Mouse (Mus musculus): ENCODE data around the gene Olfr1276. TPM values are rescaled to one million over a fixed set of nuclear protein-coding genes. Genes with fewer than 3 reads are reported as not detected.

Olfr1276 gene
- polyA plus RNA-seq (2012; rRNA removed), result not detected in 2 replicates
- polyA plus RNA-seq (2014; fragmentation: Nextera tagmentation; extraction: Ambion mirVana), result not detected in 2 replicates

GRCm38 (mm10) chr2:111254216-111254615 is at the start of gene Olfr1276:
Gene Olfr1276 (plus strand): TSS chr2:111254516.
- TF ChIP-seq CTCF (IDR thresholded peaks at IDR 0.05; ENCODE audit: low read depth) (no peak), EP300 (IDR thresholded peaks at IDR 0.05; ENCODE audit: low read depth) (no peak)
- Histone ChIP-seq H3K27ac (no peak within 1 kb of the TSS), H3K36me3 (replicated peaks; ENCODE audit: control insufficient read depth, insufficient read depth, low read depth) (no peaks in the 10 kb centered on the region), H3K4me3 (ENCODE audit: insufficient read depth in 1 of 2, low read depth in 2 of 2, low read length in 2 of 2) (no peak within 1 kb of the TSS), H3K27me3 (ENCODE audit: control insufficient read depth, insufficient read depth, low read length) (no peaks in the 10 kb centered on the region), H3K4me1 (replicated peaks; ENCODE audit: control insufficient read depth in 2 of 2, insufficient read depth in 2 of 2, low read length in 1 of 2) (no peaks in the 10 kb centered on the region), H3K4me2 (ENCODE audit: low read depth) (no peak within 1 kb of the TSS), H3K9ac (replicated peaks) (no peak within 1 kb of the TSS), H3K9me3 (ENCODE audit: control insufficient read depth, low read length) (no peaks in the 10 kb centered on the region)
- DNase-seq (ENCODE audit: low read depth in 3 of 3, low spot score in 3 of 3), result no peak
- no peak for ATAC-seq (ENCODE audit: insufficient read depth)

- no peaks in the 10 kb centered on the region for H3K4me1 ChIP-seq (replicated peaks; ENCODE audit: control insufficient read depth in 2 of 2, insufficient read depth in 2 of 2, low read length in 1 of 2)
- ATAC-seq (ENCODE audit: insufficient read depth), result no peak
- no peak within 1 kb of the TSS for H3K9ac ChIP-seq (replicated peaks)
- DNase-seq (ENCODE audit: low read depth in 3 of 3, low spot score in 3 of 3), result no peak
- H3K27me3 ChIP-seq (ENCODE audit: control insufficient read depth, insufficient read depth, low read length), result no peaks in the 10 kb centered on the region
- H3K4me2 ChIP-seq (ENCODE audit: low read depth), result no peak within 1 kb of the TSS
- no peak within 1 kb of the TSS for H3K27ac ChIP-seq
- WGBS (ENCODE audit: insufficient replicate concordance), result 61% methylated on average over 6 of the region's 6 CpGs
- no peaks in the 10 kb centered on the region for H3K36me3 ChIP-seq (replicated peaks; ENCODE audit: control insufficient read depth, insufficient read depth, low read depth)
- H3K9me3 ChIP-seq (ENCODE audit: control insufficient read depth, low read length), result no peaks in the 10 kb centered on the region
- H3K4me3 ChIP-seq (ENCODE audit: insufficient read depth in 1 of 2, low read depth in 2 of 2, low read length in 2 of 2), result no peak within 1 kb of the TSS
- no peak for TF ChIP-seq EP300 (IDR thresholded peaks at IDR 0.05; ENCODE audit: low read depth)
- no peak for TF ChIP-seq CTCF (IDR thresholded peaks at IDR 0.05; ENCODE audit: low read depth)
Observed at GRCm38 (mm10) chr2:111229502-111229901, 24.8 kb upstream of the Olfr1276 start, which contains the start of gene 4930430A15Rik. Gene 4930430A15Rik (minus strand): TSS chr2:111229602.

GRCm38 (mm10) chr2:111235186-111235585 is 19.1 kb upstream of the Olfr1276 start, which contains the start of gene Olfr1275:
Gene Olfr1275 (minus strand): TSS chr2:111235286.
- H3K4me2 ChIP-seq (ENCODE audit: low read depth), result no peak within 1 kb of the TSS
- H3K36me3 ChIP-seq (replicated peaks; ENCODE audit: control insufficient read depth, insufficient read depth, low read depth), result no peaks in the 10 kb centered on the region
- H3K4me1 ChIP-seq (replicated peaks; ENCODE audit: control insufficient read depth in 2 of 2, insufficient read depth in 2 of 2, low read length in 1 of 2), result no peaks in the 10 kb centered on the region
- ATAC-seq (ENCODE audit: insufficient read depth), result no peak
- H3K27me3 ChIP-seq (ENCODE audit: control insufficient read depth, insufficient read depth, low read length), result no peaks in the 10 kb centered on the region
- DNase-seq (ENCODE audit: low read depth in 3 of 3, low spot score in 3 of 3), result no peak
- H3K9me3 ChIP-seq (ENCODE audit: control insufficient read depth, low read length), result no peaks in the 10 kb centered on the region
- TF ChIP-seq CTCF (IDR thresholded peaks at IDR 0.05; ENCODE audit: low read depth), result no peak
- TF ChIP-seq EP300 (IDR thresholded peaks at IDR 0.05; ENCODE audit: low read depth), result no peak
- H3K4me3 ChIP-seq (ENCODE audit: insufficient read depth in 1 of 2, low read depth in 2 of 2, low read length in 2 of 2), result no peak within 1 kb of the TSS
- H3K27ac ChIP-seq, result no peak within 1 kb of the TSS
- 43% methylated on average over 1 of the region's 1 CpGs for WGBS (ENCODE audit: insufficient replicate concordance)
- H3K9ac ChIP-seq (replicated peaks), result no peak within 1 kb of the TSS

- no peaks in the 10 kb centered on the region for H3K4me1 ChIP-seq (replicated peaks; ENCODE audit: control insufficient read depth in 2 of 2, insufficient read depth in 2 of 2, low read length in 1 of 2)
- no peaks in the 10 kb centered on the region for H3K9me3 ChIP-seq (ENCODE audit: control insufficient read depth, low read length)
- WGBS (ENCODE audit: insufficient replicate concordance), result 45% methylated on average over 2 of the region's 2 CpGs
- no peak within 1 kb of the TSS for H3K4me3 ChIP-seq (ENCODE audit: insufficient read depth in 1 of 2, low read depth in 2 of 2, low read length in 2 of 2)
- ATAC-seq (ENCODE audit: insufficient read depth) (no peak), DNase-seq (ENCODE audit: low read depth in 3 of 3, low spot score in 3 of 3) (no peak)
- no peak within 1 kb of the TSS for H3K27ac ChIP-seq
- H3K4me2 ChIP-seq (ENCODE audit: low read depth), result no peak within 1 kb of the TSS
- TF ChIP-seq CTCF (IDR thresholded peaks at IDR 0.05; ENCODE audit: low read depth), result no peak
- no peaks in the 10 kb centered on the region for H3K36me3 ChIP-seq (replicated peaks; ENCODE audit: control insufficient read depth, insufficient read depth, low read depth)
- no peak within 1 kb of the TSS for H3K9ac ChIP-seq (replicated peaks)
- no peaks in the 10 kb centered on the region for H3K27me3 ChIP-seq (ENCODE audit: control insufficient read depth, insufficient read depth, low read length)
Observed at GRCm38 (mm10) chr2:111274006-111274405, 19.7 kb downstream of the Olfr1276 start, which contains the start of gene Olfr1277. Gene Olfr1277 (minus strand): TSS chr2:111274106.

GRCm38 (mm10) chr2:111289836-111290235 is 35.5 kb downstream of the Olfr1276 start, which contains the start of gene Olfr1278:
Gene Olfr1278 (plus strand): TSS chr2:111290136.
- Histone ChIP-seq H3K9me3 (ENCODE audit: control insufficient read depth, low read length) (no peaks in the 10 kb centered on the region), H3K4me2 (ENCODE audit: low read depth) (no peak within 1 kb of the TSS), H3K27ac (no peak within 1 kb of the TSS), H3K9ac (replicated peaks) (no peak within 1 kb of the TSS), H3K27me3 (ENCODE audit: control insufficient read depth, insufficient read depth, low read length) (no peaks in the 10 kb centered on the region), H3K4me3 (ENCODE audit: insufficient read depth in 1 of 2, low read depth in 2 of 2, low read length in 2 of 2) (no peak within 1 kb of the TSS), H3K36me3 (replicated peaks; ENCODE audit: control insufficient read depth, insufficient read depth, low read depth) (no peaks in the 10 kb centered on the region), H3K4me1 (replicated peaks; ENCODE audit: control insufficient read depth in 2 of 2, insufficient read depth in 2 of 2, low read length in 1 of 2) (no peaks in the 10 kb centered on the region)
- no peak for ATAC-seq (ENCODE audit: insufficient read depth)
- no peak for DNase-seq (ENCODE audit: low read depth in 3 of 3, low spot score in 3 of 3)
- no peak for TF ChIP-seq CTCF (IDR thresholded peaks at IDR 0.05; ENCODE audit: low read depth)
- TF ChIP-seq EP300 (IDR thresholded peaks at IDR 0.05; ENCODE audit: low read depth), result no peak
